Mouse (Mus musculus) MEL (cell line): ENCODE measurements around the gene Taf11.

ENCODE experiments used
- EP300 ChIP-seq, 2 experiments: IDR thresholded peaks; 2 replicates each; pipeline ENCODE4 v1.6.1; 2011; ENCODE audit warnings: improper control_type of control experiment in 2 of 2, low read length in 2 of 2, low read depth in 1 of 2, mild to moderate bottlenecking in 1 of 2
- RAD21 ChIP-seq: IDR thresholded peaks from 2 replicates; pipeline ENCODE4 v1.6.1; 2011; ENCODE audit warnings: mild to moderate bottlenecking, low read depth, low read length, improper control_type of control experiment

GRCm38 (mm10) chr17:27871851-27872250 lies 37.8 kb downstream of the Taf11 start:
- TF ChIP-seq RAD21 (no peak), EP300 (IDR thresholded peaks at IDR 0.05; ENCODE audit: low read depth in 1 of 2, low read length in 2 of 2) (no peak)
